Mouse (Mus musculus) lung, embryonic 14.5 days (tissue): ENCODE measurements around the gene Tmem239. TPM values are rescaled to one million over a fixed set of nuclear protein-coding genes. Genes with fewer than 3 reads are reported as not detected.
A peak's percentile ranks its signal among the peaks of the same experiment; 100 is the strongest.

Experiments used
- ATAC-seq: fragments of 200-750 bp; cut with Nextera tagmentation; 2 replicates; pipeline ENCODE4 v1.8.0; 2017; ENCODE audit warnings: mild to moderate bottlenecking, moderate TSS enrichment, moderate library complexity; ENCODE audit not compliant: insufficient read depth
- DNase-seq: peaks from one replicate; pipeline ENCODE4 v3.0.0-alpha.2; 2015
- H3K27ac ChIP-seq: fragments of 300-500 bp; sonication (generic); 2 replicates; pipeline ENCODE4 v1.5.1; 2014; ENCODE audit warnings: low read depth, mild to moderate bottlenecking, moderate library complexity
- H3K27me3 ChIP-seq: fragments of 300-500 bp; sonication (generic); 2 replicates; pipeline ENCODE4 v1.6.1; 2014; ENCODE audit warnings: low read length, control low read depth; ENCODE audit not compliant: insufficient read depth
- H3K36me3 ChIP-seq: fragments of 300-500 bp; sonication (generic); 2 replicates; pipeline ENCODE4 v1.6.1; 2014; ENCODE audit warnings: control low read depth; ENCODE audit not compliant: insufficient read depth
- H3K4me1 ChIP-seq: fragments of 300-500 bp; sonication (generic); 2 replicates; pipeline ENCODE4 v1.6.1; 2014; ENCODE audit warnings: antibody characterized with exemption, control low read depth; ENCODE audit not compliant: insufficient read depth
- H3K4me2 ChIP-seq: fragments of 300-500 bp; sonication (generic); 2 replicates; pipeline ENCODE4 v1.6.1; 2014; ENCODE audit warnings: mild to moderate bottlenecking
- H3K4me3 ChIP-seq: fragments of 300-500 bp; sonication (generic); 2 replicates; pipeline ENCODE4 v1.5.1; 2014; ENCODE audit warnings: low read depth, low read length
- H3K9ac ChIP-seq: fragments of 300-500 bp; sonication (generic); 2 replicates; pipeline ENCODE4 v1.6.1; 2014
- H3K9me3 ChIP-seq: fragments of 300-500 bp; sonication (generic); 2 replicates; pipeline ENCODE4 v1.6.1; 2016; ENCODE audit warnings: low read depth, low read length, control low read depth
- CTCF ChIP-seq: IDR thresholded peaks from 2 replicates; pipeline ENCODE4 v1.5.1; 2016; ENCODE audit warnings: antibody characterized with exemption, low read depth
- WGBS: fragments of 180-500 bp; shearing (Covaris S2); extraction: QIAGEN DNeasy Blood & Tissue Kit; methylation state at CpG from one replicate; pipeline ENCODE4 v1.1.7; 2014; 5-methylcytosine and 5-hydroxymethylcytosine counted together
- polyA plus RNA-seq: library from polyadenylated mRNA; unstranded; fragments of >200 nt; fragmentation: Nextera tagmentation; extraction: Ambion mirVana; gene quantifications from 2 replicates; pipeline ENCODE4 v1.2.1, GENCODE M21; 2014

Tmem239 gene
- polyA plus RNA-seq, 1 experiment from 2014 or later: not detected

- peak; percentile 73 for DNase-seq
- ATAC-seq: peak; percentile 85
- Histone ChIP-seq H3K27me3 (no peaks in the 10 kb centered on the region), H3K4me3 (peak overlapping the region; percentile 82), H3K9me3 (no peaks in the 10 kb centered on the region), H3K4me1 (peaks cover 4% of the 10 kb centered on the region; the same call in 1 of the 2 replicates), H3K4me2 (peak overlapping the region; percentile 79), H3K36me3 (no peaks in the 10 kb centered on the region), H3K9ac (peak overlapping the region; percentile 77), H3K27ac (peak overlapping the region; percentile 67; the same call in 1 of the 2 replicates)
- TF ChIP-seq CTCF: no peak
- WGBS: under 1% methylated on average over 43 of the region's 47 CpGs
Observed at GRCm38 (mm10) chr2:130450434-130450796, 44.1 kb downstream of the Tmem239 start.

- no peak for TF ChIP-seq CTCF
- DNase-seq (no peak), ATAC-seq (no peak)
- H3K27me3 ChIP-seq: no peaks in the 10 kb centered on the region
- H3K4me3 ChIP-seq: peak overlapping the region; percentile 82
- 59% methylated on average over 14 of the region's 14 CpGs for WGBS
- peak overlapping the region; percentile 79 for H3K4me2 ChIP-seq
- peaks cover 4% of the 10 kb centered on the region; the same call in 1 of the 2 replicates for H3K4me1 ChIP-seq
- H3K36me3 ChIP-seq: no peaks in the 10 kb centered on the region
- H3K9ac ChIP-seq: peak overlapping the region; percentile 77
- H3K9me3 ChIP-seq: no peaks in the 10 kb centered on the region
- no peak overlapping the region for H3K27ac ChIP-seq
Observed at GRCm38 (mm10) chr2:130451086-130451726, 44.9 kb downstream of the Tmem239 start.

- 62% methylated on average over 3 of the region's 3 CpGs for WGBS
- ATAC-seq: no peak
- Histone ChIP-seq H3K36me3 (no peaks in the 10 kb centered on the region), H3K4me2 (peak overlapping the region; percentile 79), H3K4me3 (no peak overlapping the region), H3K9ac (no peak overlapping the region), H3K4me1 (peaks cover 4% of the 10 kb centered on the region; the same call in 1 of the 2 replicates), H3K27me3 (no peaks in the 10 kb centered on the region), H3K27ac (no peak overlapping the region), H3K9me3 (no peaks in the 10 kb centered on the region)
- TF ChIP-seq CTCF: no peak
- DNase-seq: no peak
Observed at GRCm38 (mm10) chr2:130451727-130452090, 45.4 kb downstream of the Tmem239 start.

- 59% methylated on average over 2 of the region's 2 CpGs for WGBS
Observed at GRCm38 (mm10) chr2:130452266-130452665, 46.0 kb downstream of the Tmem239 start.

GRCm38 (mm10) chr2:130453421-130453820 is 47.1 kb downstream of the Tmem239 start:
- Histone ChIP-seq H3K9ac (no peak overlapping the region), H3K27ac (no peak overlapping the region), H3K4me3 (no peak overlapping the region), H3K9me3 (no peaks in the 10 kb centered on the region), H3K4me1 (peaks cover 4% of the 10 kb centered on the region; the same call in 1 of the 2 replicates), H3K4me2 (0 out of 2 replicates have a peak overlapping the region, but pooled peaks have one; percentile 7), H3K27me3 (no peaks in the 10 kb centered on the region), H3K36me3 (no peaks in the 10 kb centered on the region)
- ATAC-seq (no peak), DNase-seq (no peak)
- WGBS: 55% methylated on average over 6 of the region's 6 CpGs
- TF ChIP-seq CTCF: no peak

More at GRCm38 (mm10) chr2:130452266-130452665, 46.0 kb downstream of the Tmem239 start:
- no peak for ATAC-seq
- H3K9me3 ChIP-seq: no peaks in the 10 kb centered on the region
- H3K4me2 ChIP-seq: no peak overlapping the region
- TF ChIP-seq CTCF: no peak
- H3K4me1 ChIP-seq: peaks cover 4% of the 10 kb centered on the region; the same call in 1 of the 2 replicates
- no peak overlapping the region for H3K4me3 ChIP-seq
- H3K9ac ChIP-seq: no peak overlapping the region
- no peak overlapping the region for H3K27ac ChIP-seq
- no peaks in the 10 kb centered on the region for H3K27me3 ChIP-seq
- no peak for DNase-seq
- no peaks in the 10 kb centered on the region for H3K36me3 ChIP-seq

- no peak for TF ChIP-seq CTCF
- ATAC-seq (no peak), DNase-seq (no peak)
- H3K27me3 ChIP-seq: no peaks in the 10 kb centered on the region
- WGBS: 61% methylated on average over 6 of the region's 6 CpGs
- no peaks in the 10 kb centered on the region; the same call in 1 of the 2 replicates for H3K4me1 ChIP-seq
- H3K9ac ChIP-seq: no peak overlapping the region
- H3K27ac ChIP-seq: no peak overlapping the region
- no peak overlapping the region for H3K4me2 ChIP-seq
- no peaks in the 10 kb centered on the region for H3K36me3 ChIP-seq
- no peaks in the 10 kb centered on the region for H3K9me3 ChIP-seq
- no peak overlapping the region for H3K4me3 ChIP-seq
Observed at GRCm38 (mm10) chr2:130454748-130455370, 48.6 kb downstream of the Tmem239 start.

Other genes with a start within 250 kb of the Tmem239 start
- 691 and 703 TPM in 2 replicates for gene Snrpb, start 227.1 kb upstream of the Tmem239 start, polyA plus RNA-seq
- not detected in 2 replicates for gene Tmc2, start 211.3 kb upstream of the Tmem239 start, polyA plus RNA-seq
- 303 and 318 TPM in 2 replicates for gene Nop56, start 132.0 kb upstream of the Tmem239 start, polyA plus RNA-seq
- gene Idh3b, start 121.9 kb upstream of the Tmem239 start, polyA plus RNA-seq: 136 and 151 TPM in 2 replicates
- 1.9 and 2.3 TPM in 2 replicates for gene Ebf4, start 111.3 kb upstream of the Tmem239 start, polyA plus RNA-seq
- 49.1 and 59.0 TPM in 2 replicates for gene Cpxm1, start 8.9 kb upstream of the Tmem239 start, polyA plus RNA-seq
- not detected in 2 replicates for gene Gm28372, start 1.2 kb upstream of the Tmem239 start, polyA plus RNA-seq
- gene 1700020A23Rik, start 1.2 kb upstream of the Tmem239 start, polyA plus RNA-seq: not detected in 2 replicates
- 63.3 and 66.0 TPM in 2 replicates for gene Vps16, start 17.9 kb downstream of the Tmem239 start, polyA plus RNA-seq
- 10.8 and 13.5 TPM in 2 replicates for gene Pced1a, start 18.2 kb downstream of the Tmem239 start, polyA plus RNA-seq
- gene Ptpra, start 43.8 kb downstream of the Tmem239 start, polyA plus RNA-seq: 91.5 and 99.3 TPM in 2 replicates
- 88.6 and 93.1 TPM in 2 replicates for gene Mrps26, start 157.3 kb downstream of the Tmem239 start, polyA plus RNA-seq
- gene Oxt, start 169.7 kb downstream of the Tmem239 start, polyA plus RNA-seq: not detected in 2 replicates
- not detected in 2 replicates for gene Avp, start 176.1 kb downstream of the Tmem239 start, polyA plus RNA-seq
- 18.3 and 18.6 TPM in 2 replicates for gene Fastkd5, start 223.5 kb downstream of the Tmem239 start, polyA plus RNA-seq
- gene Ubox5, start 223.6 kb downstream of the Tmem239 start, polyA plus RNA-seq: 12.4 and 12.6 TPM in 2 replicates
- gene Lzts3, start 236.3 kb downstream of the Tmem239 start, polyA plus RNA-seq: 1.0 TPM in 2 replicates